Mouse (Mus musculus): ENCODE results near the gene Nt5c3b. TPM values are rescaled to one million over a fixed set of nuclear protein-coding genes. Genes with fewer than 3 reads are reported as not detected.

Gene Nt5c3b
- total and polyA plus RNA-seq, 2 experiments from 2014 or later: 68.3 to 84.7 TPM

DNA sequence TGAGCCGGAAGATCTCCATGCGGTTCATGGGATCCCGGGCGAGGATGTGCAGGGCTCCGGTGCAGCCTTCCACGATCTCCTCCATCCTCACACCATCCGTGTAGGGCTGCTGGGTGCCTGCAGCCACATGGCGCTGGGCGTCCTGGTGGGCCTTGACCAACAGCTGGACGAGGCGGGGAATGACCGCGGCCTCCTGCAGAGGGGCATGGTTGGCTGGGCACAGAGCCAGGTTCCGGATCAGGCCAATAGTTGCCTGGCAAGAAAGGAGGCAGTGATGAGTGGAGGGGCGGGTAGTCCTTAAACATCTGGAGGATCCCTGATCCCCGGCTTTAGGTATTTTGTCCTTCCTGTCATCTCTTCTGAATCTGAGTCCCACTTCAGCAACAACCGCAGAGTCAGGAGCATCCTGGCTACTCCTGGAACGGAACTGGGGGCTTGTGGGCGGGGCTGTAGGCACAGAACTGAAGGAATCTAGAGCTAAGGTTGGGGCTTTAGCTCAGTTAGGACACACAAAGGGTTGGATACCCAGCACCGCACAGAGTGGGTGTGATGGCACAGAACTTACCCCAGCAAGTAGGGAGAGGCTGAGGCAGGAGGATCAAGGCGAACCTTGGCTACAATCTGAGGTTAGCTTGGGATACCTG is 64.7 kb downstream of the Nt5c3b start:
- Histone ChIP-seq H3K27me3 (ENCODE audit: control insufficient read depth, insufficient read depth, low read length) (no peaks in the 10 kb centered on the region), H3K4me1 (ENCODE audit: control insufficient read depth, insufficient read depth) (no peaks in the 10 kb centered on the region), H3K9me3 (replicated peaks; ENCODE audit: control insufficient read depth, low read length) (no peaks in the 10 kb centered on the region), H3K4me3 (ENCODE audit: low read depth, low read length) (no peak overlapping the region), H3K27ac (ENCODE audit: low read depth) (peak overlapping the region; percentile 45), H3K4me2 (ENCODE audit: low read depth, low read length) (no peak overlapping the region), H3K9ac (replicated peaks; ENCODE audit: low read depth, low read length) (no peak overlapping the region), H3K36me3 (replicated peaks; ENCODE audit: control insufficient read depth, insufficient read depth, low read length) (peaks cover 94% of the 10 kb centered on the region)
- DNase-seq (ENCODE audit: low spot score) (no peak), ATAC-seq (ENCODE audit: insufficient read depth, low read depth) (no peak)
- WGBS: 89% methylated on average over 21 of the region's 21 CpGs
- no peak for TF ChIP-seq EP300 (IDR thresholded peaks at IDR 0.05; ENCODE audit: low read depth)
- TF ChIP-seq CTCF (IDR thresholded peaks at IDR 0.05; ENCODE audit: low read depth): no peak

DNA sequence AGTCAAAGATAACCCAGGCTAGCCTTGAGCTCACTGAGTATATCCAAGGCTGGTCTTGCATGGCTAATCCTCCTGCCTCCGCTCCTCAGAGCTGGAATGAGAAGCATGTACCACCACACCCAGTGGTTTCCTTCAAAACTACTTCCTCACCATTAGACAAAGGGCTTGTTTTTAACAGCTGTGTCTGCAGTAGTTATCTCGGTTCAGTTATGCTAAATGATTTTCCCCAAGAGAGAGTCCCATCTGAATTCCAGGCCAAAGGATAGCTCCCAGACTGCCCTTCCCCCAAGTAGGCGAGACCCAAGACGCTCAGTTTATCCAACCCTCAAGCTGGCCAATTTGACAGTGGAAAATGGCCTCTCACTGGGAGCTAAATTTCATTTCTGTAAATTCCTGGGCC is 65.6 kb downstream of the Nt5c3b start:
- ATAC-seq (ENCODE audit: insufficient read depth, low read depth) (peak; percentile 38; the same call in 1 of the 2 replicates), DNase-seq (ENCODE audit: low spot score) (no peak)
- Histone ChIP-seq H3K36me3 (replicated peaks; ENCODE audit: control insufficient read depth, insufficient read depth, low read length) (peaks cover 96% of the 10 kb centered on the region), H3K4me1 (ENCODE audit: control insufficient read depth, insufficient read depth) (no peaks in the 10 kb centered on the region), H3K9ac (replicated peaks; ENCODE audit: low read depth, low read length) (no peak overlapping the region), H3K27me3 (ENCODE audit: control insufficient read depth, insufficient read depth, low read length) (no peaks in the 10 kb centered on the region), H3K9me3 (replicated peaks; ENCODE audit: control insufficient read depth, low read length) (no peaks in the 10 kb centered on the region), H3K4me2 (ENCODE audit: low read depth, low read length) (no peak overlapping the region), H3K4me3 (ENCODE audit: low read depth, low read length) (no peak overlapping the region), H3K27ac (ENCODE audit: low read depth) (peak overlapping the region; percentile 45; the same call in 1 of the 2 replicates)
- TF ChIP-seq EP300 (IDR thresholded peaks at IDR 0.05; ENCODE audit: low read depth): no peak
- TF ChIP-seq CTCF (IDR thresholded peaks at IDR 0.05; ENCODE audit: low read depth): no peak
- WGBS: 62% methylated on average over 4 of the region's 4 CpGs

DNA sequence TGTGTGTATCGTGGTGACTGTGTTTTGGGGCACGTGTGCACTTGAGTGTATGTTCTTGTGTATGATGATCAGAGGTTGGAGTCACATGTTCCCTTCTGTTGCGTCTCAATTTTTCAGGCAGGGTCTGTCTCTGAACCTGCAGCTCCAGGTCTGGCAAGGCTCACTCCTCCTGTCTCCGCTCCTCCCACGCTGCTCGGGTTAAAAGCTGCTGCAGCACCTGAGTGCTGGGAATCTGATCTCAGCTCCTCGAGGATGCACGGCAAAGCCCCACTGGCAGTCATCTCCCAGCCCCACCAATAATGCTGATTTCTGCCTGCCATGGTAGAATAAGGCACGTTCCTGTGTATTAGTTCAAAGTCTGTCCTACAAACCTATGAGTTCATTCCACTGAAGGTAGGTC is 66.5 kb downstream of the Nt5c3b start:
- no peaks in the 10 kb centered on the region for H3K27me3 ChIP-seq (ENCODE audit: control insufficient read depth, insufficient read depth, low read length)
- peaks cover 96% of the 10 kb centered on the region for H3K36me3 ChIP-seq (replicated peaks; ENCODE audit: control insufficient read depth, insufficient read depth, low read length)
- WGBS: 87% methylated on average over 9 of the region's 9 CpGs

More for the DNA sequence above, 66.5 kb downstream of the Nt5c3b start:
- H3K4me3 ChIP-seq (ENCODE audit: low read depth, low read length): no peak overlapping the region
- TF ChIP-seq EP300 (IDR thresholded peaks at IDR 0.05; ENCODE audit: low read depth) (no peak), CTCF (IDR thresholded peaks at IDR 0.05; ENCODE audit: low read depth) (no peak)
- no peaks in the 10 kb centered on the region for H3K9me3 ChIP-seq (replicated peaks; ENCODE audit: control insufficient read depth, low read length)
- DNase-seq (ENCODE audit: low spot score): no peak
- no peak overlapping the region for H3K9ac ChIP-seq (replicated peaks; ENCODE audit: low read depth, low read length)
- no peak overlapping the region for H3K4me2 ChIP-seq (ENCODE audit: low read depth, low read length)
- no peak overlapping the region for H3K27ac ChIP-seq (ENCODE audit: low read depth)
- no peaks in the 10 kb centered on the region for H3K4me1 ChIP-seq (ENCODE audit: control insufficient read depth, insufficient read depth)
- ATAC-seq (ENCODE audit: insufficient read depth, low read depth): no peak

Small RNAs within 50 kb of the gene (microRNA-seq; reads per million reads assigned to microRNA genes)
- gene Gm27374 (not detected), gene Mir7116 (0.71 reads per million)

Other genes starting within 250 kb of the Nt5c3b start
- not detected in 2 replicates for gene Krt9, start 248.6 kb downstream of the Nt5c3b start, total RNA-seq (2014; rRNA removed; ENCODE audit: low replicate concordance)
- gene Krt9, start 248.6 kb downstream of the Nt5c3b start, polyA plus RNA-seq (2015; fragmentation: Nextera tagmentation; extraction: Ambion mirVana): not detected in 2 replicates
- 2.3 and 3.1 TPM in 2 replicates for gene Krt14, start 234.3 kb downstream of the Nt5c3b start, total RNA-seq (2014; rRNA removed; ENCODE audit: low replicate concordance)
- 2.8 and 3.0 TPM in 2 replicates for gene Krt14, start 234.3 kb downstream of the Nt5c3b start, polyA plus RNA-seq (2015; fragmentation: Nextera tagmentation; extraction: Ambion mirVana)
- gene Krt16, start 192.9 kb downstream of the Nt5c3b start, total RNA-seq (2014; rRNA removed; ENCODE audit: low replicate concordance): not detected in 2 replicates
- not detected in 2 replicates for gene Krt16, start 192.9 kb downstream of the Nt5c3b start, polyA plus RNA-seq (2015; fragmentation: Nextera tagmentation; extraction: Ambion mirVana)
- gene Krt17, start 180.8 kb downstream of the Nt5c3b start, total RNA-seq (2014; rRNA removed; ENCODE audit: low replicate concordance): 2.2 TPM in 1 of 2 replicates, not detected in the other
- gene Krt17, start 180.8 kb downstream of the Nt5c3b start, polyA plus RNA-seq (2015; fragmentation: Nextera tagmentation; extraction: Ambion mirVana): 0.14 and 0.32 TPM in 2 replicates
- not detected in 2 replicates for gene Krt42, start 171.9 kb downstream of the Nt5c3b start, total RNA-seq (2014; rRNA removed; ENCODE audit: low replicate concordance)
- gene Krt42, start 171.9 kb downstream of the Nt5c3b start, polyA plus RNA-seq (2015; fragmentation: Nextera tagmentation; extraction: Ambion mirVana): not detected in 2 replicates
- 64.1 and 105 TPM in 2 replicates for gene Eif1, start 121.9 kb downstream of the Nt5c3b start, total RNA-seq (2014; rRNA removed; ENCODE audit: low replicate concordance)
- 1,927 and 2,123 TPM in 2 replicates for gene Eif1, start 121.9 kb downstream of the Nt5c3b start, polyA plus RNA-seq (2015; fragmentation: Nextera tagmentation; extraction: Ambion mirVana)
- not detected in 2 replicates for gene Gast, start 107.4 kb downstream of the Nt5c3b start, total RNA-seq (2014; rRNA removed; ENCODE audit: low replicate concordance)
- gene Gast, start 107.4 kb downstream of the Nt5c3b start, polyA plus RNA-seq (2015; fragmentation: Nextera tagmentation; extraction: Ambion mirVana): not detected in 2 replicates
- 3.5 and 5.7 TPM in 2 replicates for gene Hap1, start 85.7 kb downstream of the Nt5c3b start, total RNA-seq (2014; rRNA removed; ENCODE audit: low replicate concordance)
- 2.0 TPM in 2 replicates for gene Hap1, start 85.7 kb downstream of the Nt5c3b start, polyA plus RNA-seq (2015; fragmentation: Nextera tagmentation; extraction: Ambion mirVana)
- 319 and 341 TPM in 2 replicates for gene Jup, start 44.0 kb downstream of the Nt5c3b start, total RNA-seq (2014; rRNA removed; ENCODE audit: low replicate concordance)
- gene Jup, start 44.0 kb downstream of the Nt5c3b start, polyA plus RNA-seq (2015; fragmentation: Nextera tagmentation; extraction: Ambion mirVana): 135 and 142 TPM in 2 replicates
- 58.0 and 66.1 TPM in 2 replicates for gene P3h4, start 27.0 kb downstream of the Nt5c3b start, total RNA-seq (2014; rRNA removed; ENCODE audit: low replicate concordance)
- gene P3h4, start 27.0 kb downstream of the Nt5c3b start, polyA plus RNA-seq (2015; fragmentation: Nextera tagmentation; extraction: Ambion mirVana): 39.3 and 42.9 TPM in 2 replicates
- 106 and 114 TPM in 2 replicates for gene Fkbp10, start 26.1 kb downstream of the Nt5c3b start, total RNA-seq (2014; rRNA removed; ENCODE audit: low replicate concordance)
- 93.0 and 95.9 TPM in 2 replicates for gene Fkbp10, start 26.1 kb downstream of the Nt5c3b start, polyA plus RNA-seq (2015; fragmentation: Nextera tagmentation; extraction: Ambion mirVana)
- gene Klhl10, start 109 bp upstream of the Nt5c3b start, total RNA-seq (2014; rRNA removed; ENCODE audit: low replicate concordance): not detected in 2 replicates
- 0.34 and 0.47 TPM in 2 replicates for gene Klhl10, start 109 bp upstream of the Nt5c3b start, polyA plus RNA-seq (2015; fragmentation: Nextera tagmentation; extraction: Ambion mirVana)
- gene Klhl11, start 30.9 kb upstream of the Nt5c3b start, total RNA-seq (2014; rRNA removed; ENCODE audit: low replicate concordance): 10.3 and 16.6 TPM in 2 replicates
- gene Klhl11, start 30.9 kb upstream of the Nt5c3b start, polyA plus RNA-seq (2015; fragmentation: Nextera tagmentation; extraction: Ambion mirVana): 4.6 and 5.3 TPM in 2 replicates
- gene Acly, start 86.2 kb upstream of the Nt5c3b start, total RNA-seq (2014; rRNA removed; ENCODE audit: low replicate concordance): 68.4 and 75.6 TPM in 2 replicates
- gene Acly, start 86.2 kb upstream of the Nt5c3b start, polyA plus RNA-seq (2015; fragmentation: Nextera tagmentation; extraction: Ambion mirVana): 32.3 and 35.5 TPM in 2 replicates
- 0.23 and 0.39 TPM in 2 replicates for gene Ttc25, start 103.8 kb upstream of the Nt5c3b start, total RNA-seq (2014; rRNA removed; ENCODE audit: low replicate concordance)
- 0.37 TPM in 2 replicates for gene Ttc25, start 103.8 kb upstream of the Nt5c3b start, polyA plus RNA-seq (2015; fragmentation: Nextera tagmentation; extraction: Ambion mirVana)
- gene Cnp, start 133.1 kb upstream of the Nt5c3b start, total RNA-seq (2014; rRNA removed; ENCODE audit: low replicate concordance): 10.8 and 28.3 TPM in 2 replicates
- gene Cnp, start 133.1 kb upstream of the Nt5c3b start, polyA plus RNA-seq (2015; fragmentation: Nextera tagmentation; extraction: Ambion mirVana): 11.5 and 12.4 TPM in 2 replicates
- 113 and 134 TPM in 2 replicates for gene Nkiras2, start 177.4 kb upstream of the Nt5c3b start, total RNA-seq (2014; rRNA removed; ENCODE audit: low replicate concordance)
- gene Nkiras2, start 177.4 kb upstream of the Nt5c3b start, polyA plus RNA-seq (2015; fragmentation: Nextera tagmentation; extraction: Ambion mirVana): 77.4 and 79.7 TPM in 2 replicates
- gene Dnajc7, start 178.4 kb upstream of the Nt5c3b start, total RNA-seq (2014; rRNA removed; ENCODE audit: low replicate concordance): 82.2 and 98.5 TPM in 2 replicates
- 163 and 173 TPM in 2 replicates for gene Dnajc7, start 178.4 kb upstream of the Nt5c3b start, polyA plus RNA-seq (2015; fragmentation: Nextera tagmentation; extraction: Ambion mirVana)